Mouse (Mus musculus): ENCODE measurements around the gene Pdcd11. TPM values are rescaled to one million over a fixed set of nuclear protein-coding genes. Genes with fewer than 3 reads are reported as not detected.
A peak's percentile ranks its signal among the peaks of the same experiment; 100 is the strongest.

The Pdcd11 gene
- polyA plus RNA-seq, 1 experiment from 2014 or later: 4.6 TPM

GRCm38 (mm10) chr19:47168793-47169412 lies 78.3 kb downstream of the Pdcd11 start:
- Histone ChIP-seq H3K9ac (replicated peaks; ENCODE audit: low read depth) (no peak overlapping the region), H3K4me3 (ENCODE audit: low read depth, low read length) (peak overlapping the region; percentile 10; the same call in 1 of the 2 replicates)

GRCm38 (mm10) chr19:47174515-47174914 lies 83.9 kb downstream of the Pdcd11 start:
- peak; percentile 70 for TF ChIP-seq CTCF (IDR thresholded peaks at IDR 0.05)
- TF ChIP-seq EP300 (IDR thresholded peaks at IDR 0.05): no peak
- peak; percentile 58 for DNase-seq (ENCODE audit: low spot score)
- no peak for ATAC-seq
- H3K9me3 ChIP-seq (ENCODE audit: low read length): no peaks in the 10 kb centered on the region
- no peak overlapping the region for H3K4me2 ChIP-seq (replicated peaks; ENCODE audit: low read depth, low read length)
- no peak overlapping the region for H3K27ac ChIP-seq (ENCODE audit: low read length)
- no peak overlapping the region for H3K9ac ChIP-seq (replicated peaks; ENCODE audit: low read depth)
- peaks cover 22% of the 10 kb centered on the region for H3K27me3 ChIP-seq (replicated peaks; ENCODE audit: insufficient read depth, low read length)
- no peaks in the 10 kb centered on the region for H3K36me3 ChIP-seq (ENCODE audit: insufficient read depth, low read length)
- H3K4me3 ChIP-seq (ENCODE audit: low read depth, low read length): no peak overlapping the region
- H3K4me1 ChIP-seq (ENCODE audit: insufficient read depth, low read depth, low read length): peaks cover 8% of the 10 kb centered on the region; the same call in 1 of the 2 replicates
- WGBS: 44% methylated on average over 3 of the region's 3 CpGs

More at GRCm38 (mm10) chr19:47168793-47169412, 78.3 kb downstream of the Pdcd11 start:
- ATAC-seq (peak; percentile 73), DNase-seq (ENCODE audit: low spot score) (peak; percentile 83)
- no peaks in the 10 kb centered on the region; the same call in 1 of the 2 replicates for H3K27me3 ChIP-seq (replicated peaks; ENCODE audit: insufficient read depth, low read length)
- WGBS: 18% methylated on average over 11 of the region's 11 CpGs
- no peak overlapping the region for H3K27ac ChIP-seq (ENCODE audit: low read length)
- no peaks in the 10 kb centered on the region for H3K9me3 ChIP-seq (ENCODE audit: low read length)
- no peaks in the 10 kb centered on the region for H3K36me3 ChIP-seq (ENCODE audit: insufficient read depth, low read length)
- TF ChIP-seq CTCF (IDR thresholded peaks at IDR 0.05): peak; percentile 90
- TF ChIP-seq EP300 (IDR thresholded peaks at IDR 0.05): no peak
- H3K4me1 ChIP-seq (ENCODE audit: insufficient read depth, low read depth, low read length): no peaks in the 10 kb centered on the region
- H3K4me2 ChIP-seq (replicated peaks; ENCODE audit: low read depth, low read length): peak overlapping the region; percentile 42

- H3K9ac ChIP-seq (replicated peaks; ENCODE audit: low read depth): no peak overlapping the region
- H3K9me3 ChIP-seq (ENCODE audit: low read length): no peaks in the 10 kb centered on the region
- WGBS: 57% methylated on average over 2 of the region's 2 CpGs
- no peaks in the 10 kb centered on the region for H3K36me3 ChIP-seq (ENCODE audit: insufficient read depth, low read length)
- H3K27me3 ChIP-seq (replicated peaks; ENCODE audit: insufficient read depth, low read length): peaks cover 31% of the 10 kb centered on the region
- DNase-seq (ENCODE audit: low spot score) (no peak), ATAC-seq (no peak)
- H3K4me3 ChIP-seq (ENCODE audit: low read depth, low read length): no peak overlapping the region
- no peak overlapping the region for H3K27ac ChIP-seq (ENCODE audit: low read length)
- peaks cover 10% of the 10 kb centered on the region; the same call in 1 of the 2 replicates for H3K4me1 ChIP-seq (ENCODE audit: insufficient read depth, low read depth, low read length)
- H3K4me2 ChIP-seq (replicated peaks; ENCODE audit: low read depth, low read length): no peak overlapping the region
- TF ChIP-seq EP300 (IDR thresholded peaks at IDR 0.05): no peak
- peak; percentile 33; the same call in 1 of the 2 replicates for TF ChIP-seq CTCF (IDR thresholded peaks at IDR 0.05)
Measured at GRCm38 (mm10) chr19:47175472-47175871, 84.9 kb downstream of the Pdcd11 start.

- TF ChIP-seq CTCF (IDR thresholded peaks at IDR 0.05) (no peak), EP300 (IDR thresholded peaks at IDR 0.05) (no peak)
Measured at GRCm38 (mm10) chr19:47176916-47177505, 86.4 kb downstream of the Pdcd11 start.

GRCm38 (mm10) chr19:47178001-47178400 lies 87.4 kb downstream of the Pdcd11 start:
- WGBS: 21% methylated on average over 10 of the region's 10 CpGs
- ATAC-seq (peak; percentile 27; the same call in 1 of the 2 replicates), DNase-seq (ENCODE audit: low spot score) (peak; percentile 58)
- TF ChIP-seq EP300 (IDR thresholded peaks at IDR 0.05) (no peak), CTCF (IDR thresholded peaks at IDR 0.05) (peak; percentile 69)
- no peak overlapping the region for H3K27ac ChIP-seq (ENCODE audit: low read length)
- H3K4me3 ChIP-seq (ENCODE audit: low read depth, low read length): peak overlapping the region; percentile 59; the same call in 1 of the 2 replicates
- no peaks in the 10 kb centered on the region for H3K9me3 ChIP-seq (ENCODE audit: low read length)
- no peaks in the 10 kb centered on the region for H3K36me3 ChIP-seq (ENCODE audit: insufficient read depth, low read length)
- peaks cover 34% of the 10 kb centered on the region for H3K27me3 ChIP-seq (replicated peaks; ENCODE audit: insufficient read depth, low read length)
- H3K4me1 ChIP-seq (ENCODE audit: insufficient read depth, low read depth, low read length): peaks cover 10% of the 10 kb centered on the region; the same call in 1 of the 2 replicates
- H3K4me2 ChIP-seq (replicated peaks; ENCODE audit: low read depth, low read length): peak overlapping the region; percentile 99
- no peak overlapping the region for H3K9ac ChIP-seq (replicated peaks; ENCODE audit: low read depth)

More at GRCm38 (mm10) chr19:47176916-47177505, 86.4 kb downstream of the Pdcd11 start:
- no peak overlapping the region for H3K4me3 ChIP-seq (ENCODE audit: low read depth, low read length)
- H3K27ac ChIP-seq (ENCODE audit: low read length): no peak overlapping the region
- H3K9me3 ChIP-seq (ENCODE audit: low read length): no peaks in the 10 kb centered on the region
- H3K4me2 ChIP-seq (replicated peaks; ENCODE audit: low read depth, low read length): no peak overlapping the region
- H3K36me3 ChIP-seq (ENCODE audit: insufficient read depth, low read length): no peaks in the 10 kb centered on the region
- peak; percentile 25 for DNase-seq (ENCODE audit: low spot score)
- H3K9ac ChIP-seq (replicated peaks; ENCODE audit: low read depth): no peak overlapping the region
- H3K27me3 ChIP-seq (replicated peaks; ENCODE audit: insufficient read depth, low read length): peaks cover 34% of the 10 kb centered on the region
- peaks cover 10% of the 10 kb centered on the region; the same call in 1 of the 2 replicates for H3K4me1 ChIP-seq (ENCODE audit: insufficient read depth, low read depth, low read length)
- 82% methylated on average over 2 of the region's 2 CpGs for WGBS
- peak; percentile 27; the same call in 1 of the 2 replicates for ATAC-seq

Data from lung, postnatal 0 days (tissue).